Mouse (Mus musculus) kidney, adult 2 months (tissue): ENCODE measurements around the gene Guca1a.

Experiments used
- CTCF ChIP-seq: fragments of 200-500 bp; conservative IDR thresholded peaks from 2 replicates; pipeline ENCODE4 v1.5.1; 2011; ENCODE audit warnings: low read depth, mild to moderate bottlenecking, control low read depth, low read length, moderate library complexity, mixed read lengths; ENCODE audit not compliant: insufficient read depth, insufficient read length
- POLR2A ChIP-seq: fragments of 200-500 bp; IDR thresholded peaks from one replicate; pipeline ENCODE4 v1.6.1; 2011; ENCODE audit warnings: low read depth, low read length, control low read depth

GRCm38 (mm10) chr17:47400451-47400850 is at the start of gene Guca1a:
- no peak for TF ChIP-seq POLR2A
- no peak for TF ChIP-seq CTCF
